Mouse (Mus musculus) heart, postnatal 4 days (tissue): ENCODE data around the gene 1110065P20Rik. TPM values are rescaled to one million over a fixed set of nuclear protein-coding genes. Genes with fewer than 3 reads are reported as not detected.

Source experiments
- DNase-seq: peaks from one replicate; pipeline ENCODE4 v3.0.0; 2021
- total RNA-seq, 2 experiments: library from RNA; stranded (reverse); gene quantifications; 2 replicates each; pipeline ENCODE4 v1.2.3; 2021

1110065P20Rik gene
- total RNA-seq, 2 experiments from 2014 or later, result 29.8 to 35.6 TPM

DNA sequence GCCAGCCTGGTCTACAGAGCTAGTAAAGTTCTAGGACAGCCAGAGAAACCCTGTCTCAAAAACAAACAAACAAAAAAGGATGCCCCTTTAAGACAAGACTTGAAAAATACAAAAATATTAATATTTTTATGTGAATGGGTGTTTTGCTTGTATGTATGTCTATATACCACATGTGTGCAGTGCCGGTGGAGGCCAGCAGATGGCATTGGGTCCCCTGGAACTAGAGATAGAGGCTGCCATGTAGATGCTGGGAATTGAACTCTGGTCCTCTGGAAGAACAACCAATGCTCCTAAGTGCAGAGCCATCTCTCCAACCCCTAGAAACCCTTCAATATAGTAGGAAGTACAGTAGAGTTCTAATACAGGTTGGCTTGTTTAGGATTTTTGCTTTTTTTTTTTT lies 10.0 kb downstream of the 1110065P20Rik start:
- DNase-seq, result no peak

DNA sequence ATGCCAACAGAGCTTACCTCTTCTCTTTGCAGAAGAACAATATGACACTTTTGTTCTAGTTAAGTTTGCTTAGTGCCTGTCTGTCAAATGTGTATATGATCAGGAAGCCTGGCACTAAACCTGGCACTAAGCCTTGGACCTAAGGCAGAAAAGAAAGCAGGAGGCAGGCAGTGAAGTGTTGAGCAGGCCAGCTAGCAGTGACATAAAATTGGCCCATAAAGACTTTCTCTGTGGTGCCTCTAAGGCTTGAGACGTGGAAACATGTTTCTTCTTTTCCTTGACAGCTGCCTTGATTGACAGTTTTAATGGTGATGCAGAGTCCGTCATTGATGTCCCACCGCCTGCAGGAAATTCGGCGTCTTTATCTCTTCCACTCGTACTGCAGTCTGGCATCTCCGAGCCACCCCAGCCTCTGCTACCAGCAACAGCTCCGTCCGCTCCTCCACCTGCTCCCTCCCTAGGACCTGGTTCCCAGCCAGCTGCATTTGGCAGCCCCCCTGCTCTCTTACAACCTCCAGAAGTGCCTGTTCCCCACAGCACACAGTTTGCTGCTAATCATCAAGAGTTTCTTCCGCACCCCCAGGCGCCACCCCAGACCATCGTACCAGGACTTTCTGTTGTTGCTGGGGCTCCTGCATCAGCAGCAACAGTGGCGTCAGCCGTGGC lies 12.8 kb downstream of the 1110065P20Rik start:
- no peak for DNase-seq

DNA sequence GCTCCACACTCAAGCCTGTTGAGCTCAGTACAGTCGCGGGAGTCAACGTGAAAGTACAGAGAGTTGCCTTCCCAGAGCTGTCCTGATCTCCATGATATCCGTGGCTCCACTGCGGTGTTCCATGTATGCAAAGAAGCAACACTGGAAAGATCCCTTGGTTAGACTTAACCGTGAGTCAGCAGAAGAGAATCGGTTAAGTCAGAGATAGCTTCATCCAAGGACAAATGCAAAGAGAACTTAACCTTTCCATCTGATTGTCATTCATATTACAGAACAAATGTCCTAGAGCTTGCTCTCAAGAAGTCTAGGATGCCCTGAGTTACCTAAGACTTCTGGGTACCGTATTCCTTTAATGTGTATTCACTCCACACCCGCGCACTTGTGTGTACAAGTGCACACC lies 18.2 kb downstream of the 1110065P20Rik start:
- DNase-seq, result no peak

DNA sequence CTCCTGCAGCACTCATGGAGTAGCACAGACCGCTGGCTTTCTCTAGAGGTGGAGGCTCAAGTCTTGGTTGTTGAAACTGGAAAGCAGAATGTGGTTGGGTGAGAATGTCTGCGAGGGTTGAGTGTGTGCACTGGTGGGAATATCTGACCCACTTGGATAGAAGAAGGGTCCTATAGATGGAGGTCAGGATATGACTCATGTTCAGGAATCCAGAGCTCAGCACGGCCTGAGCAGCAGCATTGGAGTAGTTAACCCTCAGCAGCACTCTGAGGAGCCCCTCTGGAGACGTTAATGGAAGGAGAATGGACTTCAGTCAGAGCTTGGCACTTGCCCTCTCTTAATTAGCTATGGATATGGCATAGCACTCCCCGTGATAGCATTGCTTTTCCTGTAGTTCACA lies 21.3 kb downstream of the 1110065P20Rik start:
- no peak for DNase-seq

DNA sequence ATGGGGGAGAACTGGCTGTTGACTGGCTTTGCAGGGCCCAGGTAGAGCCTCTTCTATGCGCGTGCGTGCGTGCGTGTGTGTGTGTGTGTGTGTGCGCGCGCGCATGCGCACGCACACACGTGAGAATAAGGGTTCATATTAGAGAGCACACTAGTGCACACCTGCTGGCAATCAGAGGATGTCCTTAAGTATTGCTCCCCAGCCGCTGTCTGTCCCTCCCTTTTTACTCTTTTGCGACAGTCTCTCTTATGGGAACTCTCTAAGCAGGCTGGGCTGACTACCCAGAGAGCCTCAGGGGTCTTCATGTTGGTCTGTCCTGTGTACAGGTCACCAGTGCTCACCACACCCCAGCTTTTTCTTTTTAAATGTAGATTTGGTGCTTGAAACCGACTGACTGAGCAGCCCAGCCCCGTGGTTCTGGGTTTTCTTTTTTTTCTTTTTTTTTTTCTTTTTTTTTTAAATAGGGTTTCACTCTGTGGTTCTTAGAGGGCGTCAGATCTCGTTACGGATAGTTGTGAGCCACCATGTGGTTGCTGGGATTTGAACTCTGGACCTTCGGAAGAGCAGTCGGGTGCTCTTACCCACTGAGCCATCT lies 25.5 kb downstream of the 1110065P20Rik start:
- DNase-seq, result no peak

DNA sequence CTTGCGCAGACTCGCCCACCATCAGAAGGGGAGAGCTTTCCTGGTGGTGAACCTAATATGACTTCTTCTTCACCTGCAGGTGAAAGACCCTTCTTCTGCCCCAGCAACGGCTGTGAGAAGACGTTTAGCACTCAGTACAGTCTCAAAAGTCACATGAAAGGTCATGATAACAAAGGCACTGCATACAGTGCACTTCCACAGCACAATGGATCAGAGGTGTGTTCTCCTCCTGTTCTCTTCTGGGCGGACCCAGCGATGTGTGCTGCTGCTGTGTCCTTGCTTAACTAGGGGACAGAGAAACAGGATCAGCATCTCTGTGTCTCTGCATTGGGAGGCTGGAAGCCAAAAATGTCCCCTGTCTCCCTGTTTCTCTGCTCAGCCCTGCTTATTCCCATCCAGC lies 26.0 kb downstream of the 1110065P20Rik start:
- DNase-seq, result no peak

DNA sequence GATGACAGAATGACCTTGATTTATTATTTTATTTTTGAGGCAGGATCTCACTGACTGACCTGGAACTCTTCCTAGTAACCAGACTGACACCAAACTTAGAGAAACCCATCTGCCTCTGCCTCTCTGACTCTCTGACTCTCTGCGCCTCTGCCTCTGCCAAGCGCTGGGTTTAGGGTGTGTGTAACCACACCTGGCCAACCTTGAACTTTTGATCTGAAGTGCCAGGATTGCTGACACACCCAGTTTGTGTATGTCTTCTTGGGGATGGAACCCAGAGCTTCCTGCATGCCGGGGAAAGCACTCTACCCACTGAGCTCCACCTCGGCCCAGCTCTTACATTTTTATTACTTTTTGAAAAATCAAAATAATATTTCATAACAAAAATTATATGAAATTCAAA lies 32.2 kb downstream of the 1110065P20Rik start:
- DNase-seq, result no peak

DNA sequence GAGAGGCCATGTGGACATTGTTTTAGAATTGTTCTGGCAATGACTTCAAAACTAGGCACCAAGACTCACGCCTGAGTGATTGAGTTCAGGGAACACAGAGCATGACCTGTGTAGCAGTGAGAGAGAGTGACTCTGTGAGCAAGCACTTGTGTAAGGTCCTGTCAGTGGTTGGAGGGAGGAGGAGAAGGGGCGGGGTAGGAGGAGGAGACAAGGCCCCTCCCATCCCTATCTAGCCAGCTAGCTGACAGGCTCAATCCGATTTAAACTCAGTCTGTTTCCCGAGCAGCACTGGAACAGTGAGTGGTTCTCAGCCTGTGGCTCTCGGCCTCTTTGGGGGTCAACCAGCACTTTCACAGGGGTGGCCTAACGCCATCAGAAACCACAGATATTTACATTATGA lies 33.2 kb downstream of the 1110065P20Rik start:
- DNase-seq, result peak; percentile 45

DNA sequence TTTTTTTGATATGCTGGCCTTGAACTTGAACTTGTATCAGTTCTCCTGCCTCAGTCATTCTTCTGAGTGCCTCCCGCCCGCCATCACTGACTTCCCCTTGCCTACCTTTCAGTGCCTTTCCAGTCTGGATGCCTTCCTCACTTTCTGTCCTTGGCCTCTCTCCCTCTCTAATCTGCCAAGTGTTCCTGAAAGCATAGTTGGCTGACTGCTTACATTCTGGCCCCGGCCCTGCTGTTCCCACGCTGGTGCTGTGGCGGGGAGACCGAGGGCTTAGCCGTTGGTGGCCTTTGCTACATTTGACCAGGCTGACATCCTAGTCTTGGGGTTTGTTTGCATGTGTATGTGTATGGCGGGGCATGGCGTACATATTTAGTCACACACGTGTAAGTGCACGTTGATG lies 35.1 kb downstream of the 1110065P20Rik start:
- DNase-seq, result no peak

DNA sequence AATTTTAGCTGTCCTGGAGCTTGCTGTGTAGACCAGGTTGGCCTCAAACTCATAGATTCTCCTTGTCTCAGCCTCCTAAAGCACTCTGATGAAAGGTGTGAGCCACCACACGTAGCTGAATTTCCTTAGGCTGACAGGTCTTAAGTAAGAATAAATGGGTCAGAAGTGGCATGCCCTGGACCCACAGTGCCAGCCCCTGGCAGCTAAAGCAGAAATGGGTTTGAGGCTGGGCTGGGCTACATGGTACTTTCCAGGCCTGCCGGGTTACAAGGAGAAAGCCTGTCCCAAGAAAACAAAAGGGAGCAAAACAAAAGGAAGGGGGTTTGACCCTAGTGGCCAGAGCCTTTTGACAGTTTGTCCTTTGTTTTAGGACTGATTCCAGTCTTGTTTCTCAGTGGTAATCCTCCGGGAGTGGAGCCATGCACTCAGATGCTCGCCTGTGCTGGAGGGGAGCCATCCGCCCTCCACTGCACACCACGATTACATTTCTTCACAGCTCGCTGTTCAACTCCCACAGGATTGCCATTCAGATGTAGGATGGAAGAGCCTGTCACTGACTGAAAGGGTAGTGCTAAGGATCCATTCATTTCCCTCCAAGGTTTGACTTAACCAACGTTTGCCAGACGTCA lies 39.5 kb downstream of the 1110065P20Rik start:
- DNase-seq, result peak; percentile 21

DNA sequence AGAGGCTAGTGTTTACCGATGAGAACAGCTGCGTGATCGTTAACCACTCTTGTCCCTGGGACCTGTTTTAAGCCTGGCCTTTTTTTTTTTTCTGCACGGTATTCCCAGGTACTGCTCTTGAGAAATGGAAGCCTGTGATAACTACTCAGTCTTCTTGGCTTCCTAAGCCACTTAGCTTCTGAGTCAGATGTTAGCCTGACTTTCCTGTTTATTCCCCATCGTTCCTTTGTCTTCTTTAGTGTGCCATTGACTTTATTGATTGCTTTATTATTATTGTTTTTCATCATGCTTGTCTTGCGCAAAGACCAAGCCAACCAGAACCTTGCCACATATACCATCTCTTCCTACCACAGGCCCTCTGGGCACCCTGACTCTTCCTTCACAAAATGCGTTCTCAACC lies 40.9 kb downstream of the 1110065P20Rik start:
- no peak for DNase-seq

DNA sequence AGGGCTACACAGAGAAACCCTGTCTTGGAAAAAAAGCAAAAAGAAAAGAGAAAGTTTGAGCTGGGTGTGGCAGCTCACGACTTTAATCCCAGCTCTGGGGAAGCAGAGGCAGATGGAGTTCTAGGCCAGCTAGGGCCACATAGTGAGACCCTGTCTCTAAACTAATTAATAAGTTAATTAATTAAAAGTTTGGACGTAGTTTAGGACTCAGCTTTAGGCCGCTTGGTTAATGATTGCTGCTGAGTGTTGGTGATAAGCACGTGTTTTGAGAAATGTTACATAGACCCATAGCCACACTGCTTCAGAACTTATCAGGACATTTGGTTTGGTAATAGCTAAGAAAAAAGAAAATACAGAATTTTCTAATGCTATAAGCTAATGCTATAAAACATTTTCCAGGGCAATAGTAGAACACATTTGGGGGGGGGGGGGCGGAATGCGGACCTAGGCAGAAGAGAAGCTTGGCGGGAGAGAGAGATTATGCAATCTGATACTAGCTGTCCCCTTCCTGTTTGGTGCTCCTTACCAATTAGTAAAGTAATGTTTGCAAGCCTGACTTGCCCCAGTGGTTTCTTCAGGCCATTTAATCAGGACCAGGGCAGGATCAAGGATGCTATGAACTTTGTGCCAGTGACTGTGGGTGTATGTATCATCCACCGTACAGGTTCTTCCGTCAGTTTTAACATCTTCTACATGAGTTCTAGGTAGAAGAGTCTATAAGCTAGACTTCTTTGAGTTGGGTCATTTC lies 41.7 kb downstream of the 1110065P20Rik start:
- no peak for DNase-seq

DNA sequence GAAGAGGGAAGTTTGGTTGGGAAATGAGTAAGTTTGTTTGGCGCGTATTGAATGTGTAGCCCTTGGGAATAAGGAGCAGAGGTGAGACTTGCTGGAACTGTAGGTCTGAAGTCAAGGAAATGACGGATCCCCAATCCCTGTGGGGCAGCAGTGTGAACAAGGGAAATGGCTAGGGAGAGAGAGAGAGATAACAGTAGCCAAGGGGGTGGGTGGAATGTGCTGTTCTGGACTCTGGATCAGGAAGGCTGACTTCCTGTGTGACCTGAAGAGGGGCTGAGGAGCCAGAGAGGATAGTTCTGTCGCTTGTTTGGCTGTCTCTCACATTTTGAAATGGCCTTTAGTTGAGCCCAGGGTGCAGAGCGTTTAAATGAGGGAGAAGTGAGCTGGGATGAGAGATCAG lies 42.5 kb downstream of the 1110065P20Rik start:
- DNase-seq, result no peak

DNA sequence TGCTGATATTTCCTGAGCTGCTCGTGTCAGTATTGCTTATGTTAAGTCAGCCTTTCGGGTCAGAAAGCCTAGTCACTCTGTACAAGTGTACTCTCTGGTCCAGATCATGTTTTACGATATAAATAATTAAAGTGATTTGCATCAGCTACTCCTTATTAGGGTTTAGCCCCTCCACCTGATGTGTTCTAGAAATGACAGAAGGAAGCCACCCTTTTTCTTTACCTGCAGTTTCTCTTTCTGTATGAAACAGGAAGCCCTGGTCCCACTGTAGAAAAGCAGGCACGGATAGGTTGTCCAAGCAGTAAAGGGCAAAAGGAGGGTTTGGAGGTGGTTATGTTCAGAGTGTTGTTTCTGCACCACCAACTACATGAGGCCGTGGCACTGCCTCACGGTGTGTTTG lies 47.6 kb downstream of the 1110065P20Rik start:
- DNase-seq, result no peak

DNA sequence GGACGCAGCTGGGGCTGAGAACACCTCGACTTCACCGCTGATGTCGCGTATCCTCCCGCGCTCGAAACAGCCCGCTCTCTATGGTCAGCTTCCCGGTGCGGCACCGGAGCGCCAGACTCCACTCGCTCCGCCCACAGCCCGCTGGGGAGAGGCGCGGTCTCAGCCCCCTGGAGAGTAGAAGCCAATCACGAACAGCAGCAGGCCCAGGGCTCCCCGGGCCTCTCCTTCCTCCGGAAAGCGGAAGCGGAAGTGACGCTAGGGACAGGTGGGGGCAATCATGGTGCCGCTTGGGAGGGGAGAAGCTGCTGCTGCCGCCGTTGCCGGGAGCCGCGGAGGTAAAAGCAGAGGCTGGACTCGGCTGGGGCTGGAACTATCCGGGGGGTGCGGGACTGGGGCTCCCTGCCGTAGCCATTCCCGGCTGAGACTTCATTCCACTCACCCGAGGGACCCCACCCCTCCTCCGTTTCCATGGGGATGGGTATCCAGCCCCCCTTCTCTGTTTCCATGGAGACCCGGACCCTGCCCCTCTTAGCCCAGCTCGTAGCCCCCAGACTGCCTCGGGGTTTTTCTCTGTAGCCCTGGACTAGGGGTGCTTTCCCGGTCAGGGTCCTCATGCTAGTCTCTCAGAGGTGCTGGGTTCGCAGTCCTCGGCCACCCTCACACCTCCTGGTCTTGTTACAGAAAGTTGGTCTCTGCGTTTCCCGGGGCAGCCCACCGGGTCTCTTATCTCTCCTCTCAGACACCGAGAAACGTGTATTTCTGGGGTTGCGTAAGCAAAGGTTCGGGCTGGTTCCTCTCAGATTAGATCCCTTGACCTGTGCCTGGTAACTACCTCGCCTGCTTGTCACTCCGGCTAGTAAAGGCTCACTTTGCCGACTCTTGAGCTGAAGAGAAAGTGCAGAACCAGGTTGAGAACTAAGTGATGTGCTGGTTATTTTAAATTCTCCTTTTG lies 48.4 kb downstream of the 1110065P20Rik start:
- DNase-seq, result peak; percentile 98

DNA sequence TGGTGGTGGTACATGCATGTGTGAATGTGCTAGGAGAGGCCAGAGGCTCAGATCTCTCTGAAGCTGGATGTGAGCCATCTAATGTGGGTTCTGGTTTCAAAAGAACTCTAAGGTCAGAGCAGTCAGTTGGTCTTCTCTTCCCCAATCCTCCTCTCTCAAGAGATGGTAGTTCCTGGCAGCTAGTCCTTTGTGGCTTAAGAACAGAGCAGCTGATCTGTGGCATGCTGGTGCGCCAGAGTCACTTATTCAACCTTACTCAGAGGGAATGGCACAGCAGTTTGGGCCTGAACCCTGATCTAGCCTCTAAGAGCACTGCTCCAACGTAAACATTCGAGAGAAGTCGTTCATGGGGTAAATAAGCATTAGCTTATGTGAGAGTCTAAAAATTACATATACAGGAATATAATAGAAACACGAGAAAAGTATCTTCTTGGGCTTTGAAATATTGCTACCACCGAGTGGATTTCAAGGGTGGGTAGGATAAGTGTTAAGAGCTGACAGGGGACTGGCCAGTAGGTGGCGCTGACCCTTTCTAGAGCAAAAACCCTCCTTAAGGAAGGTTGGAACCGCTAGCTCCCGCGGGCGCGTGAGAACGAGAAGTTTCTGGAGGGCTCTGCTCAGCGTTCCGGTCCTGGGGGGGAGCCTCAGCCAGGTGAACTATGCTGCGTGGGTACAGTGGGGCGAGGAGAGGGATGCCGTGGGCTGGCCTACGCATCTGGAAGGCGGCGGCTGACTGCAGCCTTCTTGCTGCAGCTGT lies 49.3 kb downstream of the 1110065P20Rik start, which contains the start of gene Mtf1:
TSS of gene Mtf1 (plus strand) at position 553 of the 757 bp plus-strand sequence.
- DNase-seq, result peak; percentile 92

Other genes starting within 250 kb of the 1110065P20Rik start
- not detected for gene 3100002H09Rik, start 240.4 kb downstream of the 1110065P20Rik start, total RNA-seq
- under 1 TPM; 0.16 to 0.24 TPM for gene Pou3f1, start 194.4 kb downstream of the 1110065P20Rik start, total RNA-seq
- gene Utp11, start 157.6 kb downstream of the 1110065P20Rik start, total RNA-seq, result 10 to 100 TPM; 17.3 to 18.7 TPM
- gene Fhl3, start 150.5 kb downstream of the 1110065P20Rik start, total RNA-seq, result 10 to 100 TPM; 22.4 to 23.4 TPM
- 10 to 100 TPM; 35.0 to 37.4 TPM for gene Sf3a3, start 136.4 kb downstream of the 1110065P20Rik start, total RNA-seq
- gene Inpp5b, start 109.3 kb downstream of the 1110065P20Rik start, total RNA-seq, result 10 to 100 TPM; 10.3 to 10.5 TPM
- gene Mtf1, start 49.1 kb downstream of the 1110065P20Rik start, total RNA-seq, result 10 to 100 TPM; 15.2 to 15.3 TPM
- gene Yrdc, start 517 bp downstream of the 1110065P20Rik start, total RNA-seq, result 10 to 100 TPM; 25.9 to 28.4 TPM
- under 1 TPM in 1 of 2 experiments, not detected in 1; 0.11 TPM for gene Maneal, start 11.0 kb upstream of the 1110065P20Rik start, total RNA-seq
- gene Epha10, start 29.7 kb upstream of the 1110065P20Rik start, total RNA-seq, result not detected
- gene 9930104L06Rik, start 85.9 kb upstream of the 1110065P20Rik start, total RNA-seq, result 10 to 100 TPM in 1 of 2 experiments, 1 to 10 TPM in 1; 8.6 to 12.0 TPM
- gene Cdca8, start 88.1 kb upstream of the 1110065P20Rik start, total RNA-seq, result 10 to 100 TPM; 57.9 to 58.8 TPM
- gene Rspo1, start 135.2 kb upstream of the 1110065P20Rik start, total RNA-seq, result 1 to 10 TPM; 4.6 to 4.8 TPM
- 10 to 100 TPM; 39.9 to 44.3 TPM for gene Gnl2, start 165.4 kb upstream of the 1110065P20Rik start, total RNA-seq
- not detected for gene Dnali1, start 214.5 kb upstream of the 1110065P20Rik start, total RNA-seq
- gene Snip1, start 215.5 kb upstream of the 1110065P20Rik start, total RNA-seq, result 10 to 100 TPM; 11.6 to 13.7 TPM
- 10 to 100 TPM; 38.3 to 40.8 TPM for gene Meaf6, start 233.9 kb upstream of the 1110065P20Rik start, total RNA-seq